Mouse (Mus musculus): ENCODE measurements around the gene Ptma.
A peak's percentile ranks its signal among the peaks of the same experiment; 100 is the strongest.
"Not testable (repeated sequence)": the region's sequence is repeated elsewhere in the genome, so short reads cannot be mapped to it uniquely, and the experiment has no call there.

Gene Ptma

DNA sequence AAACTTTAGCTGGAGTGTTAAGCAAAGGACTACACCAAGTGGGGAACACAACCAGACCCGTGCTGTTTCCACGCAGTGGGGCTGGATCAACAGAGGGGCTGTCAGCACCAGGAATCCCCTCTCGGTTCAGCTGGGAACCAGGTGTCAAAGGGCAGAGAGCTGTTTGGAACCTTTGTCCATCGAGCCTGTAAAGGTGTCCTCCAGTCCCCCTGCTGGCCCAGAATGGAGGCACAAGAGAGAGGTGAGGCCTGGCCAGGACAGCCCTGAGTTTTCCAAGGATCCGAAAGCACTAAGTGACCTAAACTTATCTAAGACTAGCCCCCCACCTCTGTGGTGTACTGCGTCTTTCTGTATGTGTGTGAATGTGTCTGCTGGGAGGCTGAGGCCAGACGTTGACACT lies 6.2 kb upstream of the Ptma start:
- DNase-seq = peak; percentile 81 to 88

DNA sequence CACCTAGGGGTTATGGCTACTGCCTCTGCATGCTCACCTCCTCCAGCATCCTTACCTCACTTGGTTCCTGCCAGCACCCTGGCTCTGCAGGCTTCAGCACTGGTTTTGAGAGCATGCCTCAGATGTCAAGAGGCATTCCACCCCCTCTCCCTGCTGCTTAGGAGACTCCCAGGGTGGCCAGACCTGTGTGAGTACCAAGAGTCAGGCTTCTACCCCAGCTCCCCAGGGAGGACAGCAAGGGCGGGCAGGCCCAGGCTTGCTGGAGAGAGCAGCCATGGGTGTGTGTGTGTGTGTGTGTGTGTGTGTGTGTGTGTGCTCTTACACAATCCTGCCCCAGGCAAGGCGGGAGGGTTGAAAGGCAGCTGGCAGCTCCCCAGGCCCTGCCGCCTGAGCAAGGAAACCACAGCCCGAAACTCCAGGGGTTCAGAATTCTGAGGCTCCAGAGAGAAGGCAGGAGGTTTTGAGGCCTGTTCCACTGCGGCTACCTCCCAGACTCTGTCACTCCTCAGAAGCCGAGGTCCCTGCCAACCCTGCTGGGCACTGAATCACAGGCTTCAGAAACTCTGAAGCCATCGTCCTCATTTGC lies 4.1 kb upstream of the Ptma start:
- DNase-seq = peak in 1 of 2 experiments; percentile 68

DNA sequence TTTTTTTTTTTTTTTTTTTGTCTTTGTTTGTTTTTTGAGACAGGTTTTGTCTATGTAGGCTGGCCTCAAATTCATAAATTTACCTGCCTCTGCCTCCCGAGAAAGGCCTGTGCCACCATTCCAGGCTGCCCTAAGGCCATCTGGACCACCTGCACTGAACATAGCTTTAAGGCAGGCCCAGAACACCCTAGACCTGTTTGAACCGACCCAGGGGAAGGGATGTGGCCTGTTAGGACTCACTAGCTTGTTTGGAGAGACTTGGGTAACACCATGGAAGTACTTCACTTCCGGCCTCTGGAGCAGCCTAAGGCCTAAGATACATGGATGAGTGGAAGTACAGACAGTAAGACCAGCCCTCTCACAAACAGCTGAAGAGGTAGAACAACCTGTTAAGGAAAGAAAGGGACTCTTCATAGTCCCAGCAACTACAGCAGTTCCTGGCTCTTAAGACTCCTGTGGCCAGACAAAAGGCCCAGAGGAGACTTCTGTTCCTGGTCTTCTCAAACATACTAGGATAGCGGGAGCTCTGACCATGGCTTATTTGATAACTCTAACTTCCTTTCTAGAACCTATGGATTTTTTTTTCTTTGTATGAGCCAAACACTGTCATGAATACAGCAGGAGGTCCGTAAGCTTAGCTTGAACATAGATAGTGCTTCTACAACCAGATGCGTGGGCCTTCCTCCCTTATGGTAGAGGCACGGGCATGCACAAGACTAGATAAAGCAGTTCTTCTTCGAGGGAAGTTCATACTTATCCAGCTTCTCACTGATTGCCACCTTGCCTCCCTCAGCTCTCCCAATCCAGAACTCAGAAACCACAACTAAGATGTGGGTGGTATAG lies 2.5 kb upstream of the Ptma start:
- DNase-seq = no peak

DNA sequence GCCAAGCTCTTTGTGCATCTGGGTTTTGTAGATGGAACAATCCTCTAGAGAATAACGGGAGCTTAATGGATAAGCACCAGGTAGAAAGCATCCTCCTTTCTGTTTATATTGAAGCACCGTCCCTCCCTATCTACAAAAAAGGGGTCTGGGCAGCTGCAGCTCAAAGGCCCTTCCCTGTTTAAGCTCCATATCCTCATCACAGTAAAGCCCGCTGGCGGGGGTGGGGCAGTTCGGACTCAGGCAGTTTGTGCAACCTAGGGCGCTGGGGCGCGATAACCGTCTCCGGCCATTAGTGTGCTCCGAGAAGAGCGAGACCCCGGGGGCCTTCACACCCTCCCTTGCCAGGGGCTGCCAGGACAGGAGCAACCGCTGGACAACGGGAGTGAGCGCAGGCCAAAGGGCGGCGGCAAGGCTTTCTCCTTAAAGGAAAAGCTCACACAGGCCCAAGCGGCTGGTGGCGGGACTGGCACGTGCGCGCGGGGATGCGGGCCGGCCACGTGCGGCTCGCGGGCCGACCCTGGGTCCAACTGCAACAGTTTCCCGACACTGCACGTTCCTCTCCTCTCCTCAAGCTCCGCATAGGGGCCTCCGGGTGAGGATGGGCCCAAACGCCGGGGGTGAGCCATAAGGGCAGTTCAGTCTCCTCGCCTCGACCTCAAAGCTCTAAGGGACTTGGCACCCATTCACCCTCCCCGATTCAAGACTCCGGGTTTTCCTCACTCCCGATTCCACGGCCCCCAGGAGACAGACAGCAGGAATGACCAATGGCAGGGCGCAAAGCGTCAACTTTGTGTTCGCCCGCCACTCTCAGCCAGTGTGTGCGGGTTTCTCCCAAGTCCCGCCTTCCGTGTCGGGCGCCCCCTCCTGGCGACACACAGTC lies 1.7 kb upstream of the Ptma start:
- peak; percentile 100 for DNase-seq

DNA sequence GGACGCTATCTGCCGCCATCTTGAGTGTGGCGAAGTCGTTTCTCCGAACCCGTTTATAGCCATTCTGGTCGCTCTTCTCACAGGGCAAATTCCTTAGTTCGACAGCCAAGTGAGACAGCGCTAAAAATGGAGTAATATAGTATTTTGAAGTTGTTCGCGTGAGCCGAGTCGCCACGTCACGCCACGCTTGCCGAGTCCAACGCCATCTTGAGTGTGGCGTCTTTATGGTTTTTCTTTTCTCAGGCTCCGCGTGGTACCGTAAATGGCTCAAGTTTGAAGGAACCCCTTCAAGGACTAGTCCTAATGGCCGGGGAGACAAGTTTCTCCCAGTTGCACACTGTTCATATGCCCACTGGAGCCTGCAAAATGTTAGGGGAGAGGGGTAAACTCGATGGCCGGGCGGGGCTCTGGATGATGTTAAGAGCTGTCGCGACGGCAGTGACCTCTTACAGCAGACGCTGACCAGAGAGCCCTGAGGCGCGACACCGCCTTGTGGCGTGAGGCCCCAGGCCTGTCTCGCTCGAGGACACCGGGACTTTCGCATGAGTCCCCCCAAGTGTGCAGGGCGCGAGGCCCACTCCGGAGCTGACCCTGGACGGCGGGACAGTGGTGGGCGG lies 919 bp upstream of the Ptma start:
- DNase-seq = peak in 1 of 2 experiments; percentile 84

DNA sequence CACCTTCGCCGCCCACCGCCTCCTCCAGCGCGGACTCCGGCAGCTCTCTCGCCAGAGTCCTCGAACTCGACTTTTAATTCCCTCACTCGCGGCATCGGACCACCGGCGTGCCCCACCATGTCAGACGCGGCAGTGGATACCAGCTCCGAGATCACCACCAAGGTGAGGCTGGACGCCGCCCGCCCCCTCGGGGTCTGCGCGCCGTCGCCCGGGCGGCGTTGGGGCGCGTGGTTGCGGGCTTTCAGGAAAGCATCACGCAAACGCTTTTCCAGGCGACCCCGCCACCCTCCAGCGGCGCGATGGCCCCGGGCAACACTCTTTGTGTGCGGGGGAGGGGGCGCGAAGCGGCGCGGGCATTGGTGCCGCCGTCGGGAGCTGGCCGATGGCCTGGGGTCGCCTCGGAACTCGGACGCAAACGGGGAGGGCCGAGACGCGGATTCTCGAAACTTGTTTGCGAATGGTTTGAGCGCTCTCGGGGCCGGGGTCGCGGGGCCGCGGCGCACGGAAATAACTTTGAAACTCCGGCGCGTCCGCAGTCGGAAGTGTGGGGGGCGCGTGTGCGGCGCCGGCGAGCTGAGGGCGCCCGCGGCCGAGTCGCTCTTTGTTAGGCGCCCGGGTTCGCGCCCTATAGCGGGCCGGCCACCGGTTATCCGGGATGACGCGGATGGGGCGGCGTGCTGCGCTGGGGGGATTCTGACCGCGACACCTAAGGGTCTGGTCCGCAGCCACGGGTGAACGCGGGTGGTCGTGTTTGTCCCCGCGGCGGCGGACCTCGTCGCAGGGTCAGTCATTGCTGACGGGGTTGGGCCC lies 468 bp downstream of the Ptma start:
- peak; percentile 41 to 67 for DNase-seq

DNA sequence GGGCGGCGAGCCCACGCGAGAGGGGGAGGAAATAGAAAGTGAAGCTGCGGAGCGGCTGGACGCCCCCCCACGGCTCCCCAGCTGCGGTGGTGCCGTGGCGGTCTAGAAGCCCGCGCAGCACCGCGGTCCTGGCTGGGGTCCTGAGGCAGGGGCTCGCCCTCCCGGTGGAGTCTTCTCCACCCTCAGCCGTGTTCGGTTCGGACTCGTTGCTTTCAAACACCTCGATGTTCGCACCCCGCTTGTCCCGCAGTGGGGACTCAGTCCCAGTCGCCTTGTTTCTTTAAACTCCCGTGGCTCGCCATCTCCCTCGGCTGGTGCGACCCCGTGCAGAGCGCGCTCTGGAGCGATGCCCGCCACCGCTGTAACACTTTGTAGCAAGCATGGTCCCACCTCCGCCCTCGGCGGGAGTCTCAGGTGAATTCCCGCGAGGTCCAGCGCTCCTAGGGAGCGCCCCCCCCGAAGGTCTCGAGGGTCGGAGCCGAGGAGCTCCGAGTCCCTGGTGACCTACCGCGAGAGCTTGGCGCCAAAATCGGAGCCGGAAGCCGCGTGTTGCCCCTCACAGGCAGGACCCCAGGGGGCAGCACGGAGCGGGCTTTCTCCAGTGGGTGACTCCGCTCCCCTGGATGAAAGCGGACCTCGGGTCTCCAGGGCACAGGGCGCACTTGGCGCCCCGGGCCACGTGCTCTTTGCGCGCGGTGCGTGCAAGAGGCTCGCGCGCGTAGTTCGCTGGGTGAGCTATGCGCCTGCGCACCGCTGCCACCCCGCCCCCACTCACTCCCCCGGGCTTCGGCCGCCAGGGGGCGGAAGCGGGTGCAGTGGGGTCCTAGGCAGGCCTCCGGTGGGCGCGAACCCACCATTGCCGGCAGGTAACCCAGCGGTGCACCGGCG lies 1.3 kb downstream of the Ptma start:
- peak; percentile 88 to 94 for DNase-seq

DNA sequence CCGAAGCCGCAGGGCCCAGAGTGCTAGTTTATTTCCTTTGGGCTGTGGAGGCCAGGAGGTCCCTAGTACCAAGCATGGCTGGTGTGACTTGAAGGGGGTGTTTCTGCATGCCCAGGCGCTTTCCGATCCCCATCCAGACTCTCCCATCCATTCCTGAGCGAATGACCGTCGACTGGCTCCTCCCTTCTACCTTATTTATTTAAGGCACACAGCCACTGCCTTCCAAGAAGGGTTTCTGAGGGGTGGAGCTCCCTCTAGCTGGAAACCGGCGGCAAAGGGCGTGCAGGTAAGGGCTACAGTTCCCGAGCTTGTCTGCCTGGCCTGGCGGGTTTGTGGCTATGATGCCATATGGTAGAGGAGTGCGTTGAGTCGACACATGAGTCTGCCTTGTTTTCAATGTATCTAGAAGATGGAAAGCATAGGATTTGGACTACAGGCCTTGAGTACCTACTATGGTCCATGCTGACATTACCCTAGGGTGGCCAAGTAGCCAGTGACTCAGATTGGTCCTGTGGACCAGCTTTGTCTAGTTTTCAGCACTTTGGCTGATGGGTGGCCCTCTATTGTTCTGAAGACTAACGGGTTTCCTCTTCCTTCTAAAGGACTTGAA lies 2.1 kb downstream of the Ptma start:
- DNase-seq = peak; percentile 77 to 87

DNA sequence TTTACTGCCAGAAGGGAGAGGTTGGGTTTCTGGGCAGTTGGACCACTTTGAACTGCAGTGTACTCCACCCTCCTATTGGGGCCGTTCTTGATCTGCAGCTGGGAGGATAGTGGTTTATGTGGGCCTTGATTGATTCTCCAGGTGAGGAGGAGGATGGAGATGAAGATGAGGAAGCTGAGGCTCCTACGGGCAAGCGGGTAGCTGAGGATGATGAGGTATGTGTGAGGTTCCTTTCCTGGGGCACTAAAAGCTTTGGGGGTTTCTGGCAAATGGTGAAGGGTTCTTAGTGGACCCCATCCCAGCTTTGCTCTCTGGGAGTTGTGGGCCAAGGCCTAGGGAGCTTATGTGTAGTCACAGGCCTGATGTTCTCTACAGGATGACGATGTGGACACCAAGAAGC lies 3.1 kb downstream of the Ptma start:
- DNase-seq = no peak

DNA sequence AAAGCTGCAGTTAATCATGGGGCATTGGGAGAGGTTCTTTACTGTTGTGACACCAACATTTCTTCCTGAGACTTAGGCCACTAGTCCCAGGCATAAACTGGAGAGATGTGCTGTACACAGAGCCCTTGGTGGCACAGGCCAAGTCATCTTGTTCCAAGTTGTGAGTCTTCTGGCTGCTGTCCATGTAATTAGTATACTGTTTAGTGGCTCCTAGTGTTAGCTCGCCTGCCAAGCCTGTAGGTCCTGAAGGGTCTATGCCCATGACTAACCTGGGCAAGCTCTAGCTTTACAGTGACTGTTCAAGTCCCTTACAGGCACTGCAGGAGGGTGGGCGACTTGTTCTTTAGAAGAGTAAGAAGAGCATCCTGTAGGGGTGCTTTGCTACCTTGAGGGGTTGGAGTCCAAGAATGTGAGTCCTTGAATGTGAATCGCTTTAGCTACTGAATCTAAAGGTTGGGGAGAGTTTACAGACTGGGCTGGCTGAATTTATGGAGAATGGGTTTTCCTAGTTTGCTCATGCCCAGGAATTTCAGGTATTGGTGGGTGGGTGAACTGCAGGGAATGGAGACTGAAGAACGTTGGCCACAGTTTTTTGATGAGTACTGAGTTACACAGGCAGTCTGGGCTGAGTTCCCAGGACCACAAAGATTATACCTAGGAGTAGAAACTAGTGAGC lies 4.5 kb downstream of the Ptma start:
- no peak for DNase-seq

DNA sequence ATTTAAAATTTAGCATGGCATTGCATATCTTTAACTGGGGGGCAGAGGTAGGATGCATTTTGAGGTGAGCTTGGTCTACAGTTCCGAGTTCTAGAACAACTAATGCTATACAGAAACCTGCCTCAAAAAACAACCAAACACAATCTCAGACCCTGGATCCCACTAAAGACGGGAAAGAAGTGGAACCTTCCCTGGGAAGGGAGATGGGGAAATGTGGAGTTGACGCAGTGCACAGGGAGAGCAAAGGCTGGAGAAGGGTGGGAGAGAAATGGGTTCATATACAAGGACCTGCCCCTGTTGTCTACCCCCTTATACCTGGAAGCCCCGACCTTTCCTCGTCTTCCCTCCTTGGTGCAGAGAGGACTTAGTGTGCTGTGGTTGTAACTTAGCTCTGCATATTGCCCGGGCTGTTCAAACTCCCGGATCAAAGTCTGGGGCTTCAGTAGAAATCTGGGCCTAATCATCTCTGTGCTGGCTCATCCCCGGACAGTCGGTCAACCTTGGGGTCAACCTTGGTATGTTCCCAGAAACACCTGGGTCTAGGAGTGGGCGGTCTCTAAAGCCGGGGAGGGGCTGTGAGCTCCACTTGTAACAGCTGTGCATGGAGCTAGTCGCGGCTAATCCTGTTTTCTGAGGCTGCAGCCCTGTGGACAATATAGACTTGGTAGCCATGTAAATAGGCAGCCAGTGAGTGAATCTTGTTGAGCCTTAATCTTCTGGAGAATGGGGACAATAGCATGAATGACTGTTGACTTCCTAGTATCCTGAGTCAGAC lies 5.2 kb downstream of the Ptma start:
- DNase-seq = peak; percentile 46 to 76

DNA sequence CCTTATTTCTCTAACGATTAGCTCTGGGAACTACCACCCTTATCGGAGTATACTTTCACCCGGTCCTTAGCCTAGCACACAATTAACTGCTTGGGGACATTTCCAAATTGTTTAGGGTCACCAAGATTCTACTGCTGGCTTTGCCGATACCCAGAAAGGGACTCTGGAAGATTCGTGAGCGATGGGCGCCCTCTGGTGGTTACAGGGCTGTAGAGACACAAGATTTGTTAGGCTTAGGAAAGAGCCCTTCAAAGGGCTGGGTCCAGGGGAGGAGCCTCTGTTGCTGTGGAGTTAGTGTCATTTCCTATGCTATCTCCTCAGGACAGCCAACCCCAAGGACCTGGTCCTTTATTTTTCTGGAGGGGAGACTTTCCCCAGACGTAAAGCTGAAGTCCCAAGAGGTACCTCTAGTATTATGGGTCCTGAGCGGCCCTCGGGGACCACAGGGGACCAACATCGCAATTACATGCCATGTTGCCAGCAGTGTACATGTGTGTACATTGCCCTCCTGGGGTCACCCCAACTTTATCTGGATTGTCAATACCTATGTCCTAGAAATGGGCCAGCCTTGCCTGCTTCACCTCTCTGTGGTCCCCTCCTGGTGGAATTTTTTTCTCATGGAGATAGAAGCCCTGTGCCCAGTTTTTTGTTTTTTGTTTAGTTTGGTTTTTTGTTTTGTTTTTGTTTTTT lies 6.0 kb downstream of the Ptma start:
- DNase-seq = peak; percentile 91 to 97

DNA sequence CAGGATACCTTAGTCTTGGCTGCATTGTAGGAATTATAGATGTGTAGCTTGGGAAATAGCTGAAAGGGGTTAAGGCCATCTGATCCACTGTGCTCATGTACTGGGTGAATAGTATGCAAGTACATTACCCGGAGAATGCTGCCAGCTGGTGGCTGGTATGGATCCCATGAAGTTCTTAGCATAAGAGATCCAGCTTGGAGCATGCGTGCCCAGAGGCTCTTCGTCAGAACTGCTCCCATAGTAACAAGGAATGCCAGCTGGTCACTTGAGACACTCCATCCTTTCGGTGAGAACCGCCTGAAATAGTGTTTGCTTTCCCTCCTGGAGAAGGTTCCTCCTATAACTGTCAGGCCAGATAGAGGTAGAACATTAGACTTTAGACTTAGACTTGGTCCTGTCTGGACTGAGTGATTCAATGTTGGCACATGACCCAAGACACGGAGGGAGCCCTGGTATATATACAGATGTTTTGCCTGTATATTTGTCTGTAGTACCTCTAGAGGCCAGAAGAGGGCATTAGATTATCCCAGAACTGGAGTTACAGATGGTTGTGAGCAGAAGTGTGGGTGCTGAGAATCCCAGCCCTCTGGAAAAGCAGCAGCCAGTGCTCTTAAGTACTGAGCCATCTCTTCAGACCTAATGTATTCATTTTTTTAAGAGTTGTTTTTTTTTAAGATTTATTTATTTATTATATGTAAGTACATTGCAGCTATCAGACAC lies 7.0 kb downstream of the Ptma start:
- DNase-seq = no peak

DNA sequence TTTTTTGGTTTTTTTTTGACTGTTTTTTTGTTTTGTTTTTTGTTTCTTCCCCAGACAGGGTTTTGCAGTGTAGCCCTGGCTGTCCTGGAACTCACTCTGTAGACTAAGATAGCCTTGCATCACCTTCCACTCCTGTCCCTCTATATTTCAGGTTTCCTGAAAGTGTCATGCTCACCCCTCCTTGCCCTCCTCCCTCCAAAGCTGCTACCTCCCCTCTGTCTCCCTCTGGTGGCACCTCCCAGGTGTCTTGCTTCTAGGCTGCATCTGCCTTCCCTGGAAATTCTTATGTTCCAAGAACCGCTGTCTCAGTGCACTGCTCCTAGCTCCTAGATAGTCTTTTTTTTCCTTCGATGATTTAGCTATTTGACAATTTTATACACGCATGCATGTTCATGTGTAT lies 11.9 kb downstream of the Ptma start:
- peak in 1 of 2 experiments; percentile 30 for DNase-seq

DNA sequence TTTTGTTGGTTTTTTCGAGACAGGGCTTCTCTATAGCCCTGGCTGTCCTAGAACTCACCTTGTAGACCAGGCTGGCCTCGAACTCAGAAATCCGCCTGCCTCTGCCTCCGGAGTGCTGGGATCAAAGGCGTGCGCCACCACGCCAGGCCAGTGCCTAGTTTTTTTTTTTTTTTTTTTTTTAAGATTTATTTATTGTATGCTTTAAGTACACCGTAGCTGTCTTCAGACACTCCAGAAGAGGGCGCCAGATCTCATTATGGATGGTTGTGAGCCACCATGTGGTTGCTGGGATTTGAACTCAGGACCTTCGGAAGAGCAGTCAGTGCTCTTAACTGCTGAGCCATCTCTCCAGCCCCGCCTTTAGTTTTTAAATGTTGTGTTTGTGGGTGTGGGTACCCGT lies 13.1 kb downstream of the Ptma start:
- DNase-seq = not testable (repeated sequence)

DNA sequence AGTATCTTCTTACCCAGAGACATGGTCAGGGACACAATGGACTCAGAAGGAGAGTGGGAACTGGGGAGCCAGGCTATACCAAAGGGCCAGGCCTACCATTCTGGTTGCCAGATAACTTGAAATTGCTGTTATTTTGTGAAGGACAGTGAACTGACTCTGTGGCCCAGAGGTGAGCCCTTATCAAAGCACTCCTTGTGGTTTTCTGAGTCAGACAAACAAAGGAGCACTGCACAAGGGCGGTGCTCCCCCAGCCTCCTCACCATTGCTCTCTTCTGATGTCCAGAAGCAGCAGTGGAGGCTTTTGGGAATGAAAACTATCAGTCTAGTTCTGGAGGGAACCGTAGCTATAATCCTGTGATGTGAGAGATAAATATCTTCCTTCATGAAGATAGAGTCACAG lies 16.1 kb downstream of the Ptma start:
- DNase-seq = no peak

DNA sequence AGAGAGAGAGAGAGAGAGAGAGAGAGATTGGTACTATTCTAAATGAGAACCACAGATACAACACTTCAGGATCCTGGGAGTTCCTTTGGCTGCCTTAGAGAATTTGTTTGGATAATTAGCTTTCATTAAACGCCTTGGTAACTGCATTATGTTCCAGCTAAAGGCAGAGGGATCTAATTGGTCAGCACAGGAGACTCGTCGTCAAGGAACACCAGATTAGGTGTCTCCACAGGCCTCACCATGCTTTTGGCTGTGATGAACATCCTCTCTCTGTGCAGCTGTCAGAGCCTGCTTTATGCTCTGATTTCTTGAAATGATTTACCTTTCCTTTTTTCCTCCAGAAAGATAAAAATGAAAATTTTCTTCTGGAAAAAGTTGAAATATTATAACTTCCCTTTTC lies 20.3 kb downstream of the Ptma start:
- no peak for DNase-seq

DNA sequence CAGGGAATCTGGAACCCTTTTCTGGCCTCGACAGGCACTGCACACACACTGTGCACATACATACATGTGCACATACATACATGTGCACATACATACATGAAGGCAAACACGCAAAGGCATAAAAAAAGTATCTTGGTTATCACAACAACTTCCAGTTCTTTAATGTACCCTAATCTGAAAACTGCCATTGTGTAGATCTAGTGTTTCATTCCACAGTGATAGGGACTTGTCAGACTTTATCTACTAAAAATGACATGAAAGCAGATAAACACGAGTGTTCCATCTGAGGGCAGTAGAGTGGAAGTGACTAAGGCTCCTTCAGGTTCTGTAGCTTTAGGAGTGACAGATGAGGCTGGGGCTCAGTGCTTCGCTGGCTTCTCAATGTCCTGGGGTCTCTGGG lies 24.8 kb downstream of the Ptma start:
- no peak for DNase-seq

All from kidney, postnatal 25 days (tissue).